Comparison of ENCODE assay signal across 8 mouse cellular contexts in the genomic region with DNA sequence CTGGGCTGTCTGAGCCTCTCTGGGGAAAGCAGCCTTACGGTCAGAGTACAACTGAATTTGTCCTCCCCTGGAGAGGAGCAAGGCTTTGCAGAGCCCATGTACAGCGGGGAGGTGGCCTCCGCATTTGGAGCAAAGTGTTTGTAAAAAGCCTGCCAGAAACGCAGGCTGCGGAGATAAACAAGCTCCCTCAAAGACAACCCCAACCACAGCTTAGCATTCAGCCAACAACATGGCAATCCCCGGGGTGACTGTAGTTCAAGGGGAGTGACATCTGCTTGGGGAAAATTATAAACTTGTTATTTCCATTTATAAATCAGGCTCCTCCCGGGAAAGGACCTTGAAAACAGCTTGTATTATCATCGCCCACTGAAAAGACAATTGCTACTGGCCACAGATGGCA. TPM values are rescaled to one million over a fixed set of nuclear protein-coding genes. Genes with fewer than 3 reads are reported as not detected.
A peak's percentile ranks its signal among the peaks of the same experiment; 100 is the strongest.
DNase-seq lines count a peak whose midpoint lies in the region; ATAC-seq and TF ChIP-seq lines count a peak whose summit lies in the region.
"Had no signal": no experiment of that assay in that cellular context is flagged by ENCODE, and none has a peak within 500 bp of the region (broad histone marks: within the 10 kb centered on the region; RNA-seq: fewer than 3 reads in every experiment).

No protein-coding gene starts in this region.

- H3K4me2 ChIP-seq in liver, embryonic 11.5 days, result no peak overlapping the region
- H3K4me2 ChIP-seq in forebrain, embryonic 16.5 days (ENCODE audit: low read length), result no peak overlapping the region

- no peak for TF ChIP-seq CTCF in liver, adult 2 months (IDR thresholded peaks at IDR 0.05; ENCODE audit: low read depth, low read length)

- H3K36me3 ChIP-seq in liver, adult 2 months (ENCODE audit: control insufficient read depth, insufficient read depth, low read length), result no peaks in the 10 kb centered on the region
- no peaks in the 10 kb centered on the region for H3K36me3 ChIP-seq in liver, embryonic 11.5 days (ENCODE audit: control insufficient read depth, insufficient read depth, low read length)
- H3K36me3 ChIP-seq in forebrain, embryonic 16.5 days (ENCODE audit: control insufficient read depth, insufficient read depth), result no peaks in the 10 kb centered on the region

- no peaks in the 10 kb centered on the region for H3K79me2 ChIP-seq in liver, adult 2 months (ENCODE audit: control insufficient read depth, insufficient read depth, low read length)

- no peaks in the 10 kb centered on the region for H3K9me3 ChIP-seq in liver, embryonic 11.5 days (ENCODE audit: control insufficient read depth, low read length)
- H3K9me3 ChIP-seq in forebrain, embryonic 16.5 days (ENCODE audit: control insufficient read depth, low read length), result no peaks in the 10 kb centered on the region

- WGBS in liver, adult 2 months, result 61% methylated on average over 8 of the region's 8 CpGs
- WGBS in liver, embryonic 11.5 days, result 38% methylated on average over 8 of the region's 8 CpGs
- 18% methylated on average over 8 of the region's 8 CpGs for WGBS in forebrain, embryonic 16.5 days

- no peak overlapping the region for H3K27ac ChIP-seq in liver, adult 2 months (replicated peaks; ENCODE audit: insufficient read depth, low read depth, low read length)
- H3K27ac ChIP-seq in liver, embryonic 11.5 days (ENCODE audit: low read depth, low read length), result no peak overlapping the region
- peak overlapping the region; percentile 26; the same call in 1 of the 2 replicates for H3K27ac ChIP-seq in forebrain, embryonic 16.5 days (ENCODE audit: low read length)

- no peaks in the 10 kb centered on the region for H3K4me1 ChIP-seq in liver, adult 2 months (ENCODE audit: control insufficient read depth, insufficient read depth, low read length)
- no peaks in the 10 kb centered on the region; the same call in 1 of the 2 replicates for H3K4me1 ChIP-seq in liver, embryonic 11.5 days (replicated peaks; ENCODE audit: control insufficient read depth, insufficient read depth, low read length)
- H3K4me1 ChIP-seq in forebrain, embryonic 16.5 days (replicated peaks; ENCODE audit: control insufficient read depth, insufficient read depth, low read length), result peaks cover 34% of the 10 kb centered on the region

- DNase-seq in liver, adult 2 months (ENCODE audit: extremely low read depth, low read depth, low spot score), result peak; percentile 38
- DNase-seq in liver, embryonic 11.5 days (ENCODE audit: low spot score), result no peak
- DNase-seq in naive thymus-derived CD4-positive, alpha-beta T cell, adult 2 months (ENCODE audit: low read depth), result peak; percentile 81
- no peak for DNase-seq in layer of hippocampus, adult 18-20 months (ENCODE audit: low spot score in 2 of 2)
- no peak for DNase-seq in frontal cortex, adult 2 months (ENCODE audit: extremely low spot score in 1 of 2, low spot score in 1 of 2)
- DNase-seq: cerebellum, postnatal 10 days had no signal

- no peak overlapping the region for H3K4me3 ChIP-seq in liver, adult 2 months (ENCODE audit: insufficient read depth, low read depth, low read length)
- no peak overlapping the region for H3K4me3 ChIP-seq in liver, embryonic 11.5 days (ENCODE audit: low read depth, low read length)
- H3K4me3 ChIP-seq in forebrain, embryonic 16.5 days (replicated peaks; ENCODE audit: low read length), result no peak overlapping the region

- H3K9ac ChIP-seq in liver, adult 2 months (ENCODE audit: low read depth, low read length), result no peak overlapping the region
- H3K9ac ChIP-seq in liver, embryonic 11.5 days (ENCODE audit: low read depth, low read length), result no peak overlapping the region
- H3K9ac ChIP-seq in forebrain, embryonic 16.5 days (replicated peaks; ENCODE audit: low read depth, low read length), result no peak overlapping the region

- 0 out of 2 replicates have a peak, but pooled peaks cover 5% of the 10 kb centered on the region for H3K27me3 ChIP-seq in liver, adult 2 months (ENCODE audit: control insufficient read depth, insufficient read depth, low read length)
- H3K27me3 ChIP-seq in liver, embryonic 11.5 days (replicated peaks; ENCODE audit: control insufficient read depth, insufficient read depth, low read length), result peaks cover 18% of the 10 kb centered on the region
- H3K27me3 ChIP-seq in forebrain, embryonic 16.5 days (replicated peaks; ENCODE audit: control insufficient read depth, insufficient read depth, low read length), result peaks cover 14% of the 10 kb centered on the region

- ATAC-seq in liver, embryonic 11.5 days (replicated peaks; ENCODE audit: low FRiP score), result no peak
- ATAC-seq in activated CD4-positive, CD25-positive, alpha-beta regulatory T cell, adult 4 months, result peak; percentile 45
- peak; percentile 49 for ATAC-seq in forebrain, embryonic 16.5 days

- TF ChIP-seq POLR2A in liver, adult 2 months (IDR thresholded peaks at IDR 0.05; ENCODE audit: extremely low read depth, insufficient read depth, low read length), result no peak

RNA-seq across cellular contexts. Expression of a gene that starts 49.1 kb away (rescaled TPM):
- total RNA-seq in liver, adult 2 months (2014; rRNA removed), result 0.40 and 0.55 TPM in 2 replicates
- 0.36 and 0.64 TPM in 2 replicates for polyA plus RNA-seq in liver, adult 2 months (2012; rRNA removed)
- 0.77 TPM in 1 of 2 replicates, not detected in the other for polyA plus RNA-seq in liver, embryonic 11.5 days (2014; fragmentation: Nextera tagmentation; extraction: Ambion mirVana)
- 100 to 1,000 TPM; 370 TPM for polyA plus RNA-seq in activated CD4-positive, CD25-positive, alpha-beta regulatory T cell, adult 4 months (2017; shearing (Covaris generic))
- polyA plus RNA-seq in forebrain, embryonic 16.5 days (2015; fragmentation: Nextera tagmentation; extraction: Ambion mirVana), result 2.1 and 2.2 TPM in 2 replicates
- total RNA-seq in layer of hippocampus, adult 18-20 months (2021), result not detected
- 0.26 and 0.44 TPM in 2 replicates for polyA plus RNA-seq in frontal cortex, adult 2 months (2012; rRNA removed)

Comparison
In these comparisons a context has a peak if more than half of its experiments do, and no peak if none do; other contexts are left out.
1. DNase-seq: peak in liver, adult 2 months (single experiment) and naive thymus-derived CD4-positive, alpha-beta T cell, adult 2 months (single experiment); none in liver, embryonic 11.5 days (single experiment), layer of hippocampus, adult 18-20 months (0 of 2) and frontal cortex, adult 2 months (0 of 2).
2. RNA of a gene that starts 49.1 kb away (polyA plus RNA-seq): 370 TPM in activated CD4-positive, CD25-positive, alpha-beta regulatory T cell, adult 4 months; 2.1 to 2.2 TPM in forebrain, embryonic 16.5 days, 0.77 TPM in liver, embryonic 11.5 days, 0.36 to 0.64 TPM in liver, adult 2 months and 0.26 to 0.44 TPM in frontal cortex, adult 2 months; every median in the first group is over 100 times any median in the second.